Mouse (Mus musculus): ENCODE measurements around the gene Xrra1. TPM values are rescaled to one million over a fixed set of nuclear protein-coding genes. Genes with fewer than 3 reads are reported as not detected.

The Xrra1 gene
- polyA plus RNA-seq, 1 experiment from 2014 or later: 0.37 TPM

DNA sequence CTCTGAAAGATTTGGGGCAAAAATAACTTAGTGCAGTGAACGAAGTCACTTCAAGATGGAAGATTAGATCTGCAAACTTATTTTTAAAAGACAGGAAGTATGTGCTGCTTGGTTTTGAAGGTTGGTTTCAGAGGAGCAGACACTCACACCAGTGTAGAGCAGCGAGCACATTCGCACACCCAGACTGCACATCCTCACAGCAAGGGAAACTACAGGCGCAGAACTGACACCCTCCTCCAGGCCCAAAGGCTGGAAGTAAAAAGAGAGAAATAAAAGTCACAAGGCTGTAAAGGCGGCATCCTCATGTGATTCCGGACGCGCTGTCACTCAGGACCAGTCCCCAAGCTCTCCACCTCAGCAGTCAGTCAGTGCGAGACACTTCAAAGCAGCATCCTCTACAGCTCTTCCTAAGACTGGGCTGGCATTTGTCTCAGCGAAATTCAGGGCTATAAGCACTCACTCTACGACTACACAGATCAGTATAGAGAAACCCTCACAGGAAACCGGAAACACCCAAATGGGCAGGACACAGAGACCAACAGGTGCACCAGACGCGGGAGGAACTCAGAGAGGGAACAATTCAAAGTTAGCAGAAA lies 2.6 kb upstream of the Xrra1 start:
- 95% methylated on average over 14 of the region's 14 CpGs for WGBS

GRCm38 (mm10) chr7:99858175-99858812 lies 622 bp upstream of the Xrra1 start:
- 2% methylated on average over 19 of the region's 19 CpGs for WGBS
- Histone ChIP-seq H3K9me3 (ENCODE audit: control insufficient read depth, low read length) (no peaks in the 10 kb centered on the region), H3K36me3 (ENCODE audit: control insufficient read depth, insufficient read depth, low read length) (peaks cover 3% of the 10 kb centered on the region), H3K4me2 (replicated peaks; ENCODE audit: low read depth, low read length) (peak overlapping the region; percentile 59), H3K27ac (ENCODE audit: low read depth, low read length) (no peak overlapping the region), H3K9ac (ENCODE audit: low read depth, low read length) (peak overlapping the region; percentile 91), H3K4me1 (replicated peaks; ENCODE audit: control insufficient read depth, insufficient read depth, low read length) (peaks cover 3% of the 10 kb centered on the region), H3K27me3 (ENCODE audit: control insufficient read depth, insufficient read depth, low read length) (no peaks in the 10 kb centered on the region), H3K4me3 (ENCODE audit: low read depth, low read length) (peak overlapping the region; percentile 84)
- DNase-seq (ENCODE audit: low spot score): no peak
- peak; percentile 62 for ATAC-seq (ENCODE audit: low FRiP score)

More for the DNA sequence above, 2.6 kb upstream of the Xrra1 start:
- Histone ChIP-seq H3K4me1 (replicated peaks; ENCODE audit: control insufficient read depth, insufficient read depth, low read length) (peaks cover 3% of the 10 kb centered on the region), H3K4me2 (replicated peaks; ENCODE audit: low read depth, low read length) (no peak overlapping the region), H3K27me3 (ENCODE audit: control insufficient read depth, insufficient read depth, low read length) (no peaks in the 10 kb centered on the region), H3K27ac (ENCODE audit: low read depth, low read length) (no peak overlapping the region), H3K9me3 (ENCODE audit: control insufficient read depth, low read length) (no peaks in the 10 kb centered on the region), H3K4me3 (ENCODE audit: low read depth, low read length) (no peak overlapping the region), H3K36me3 (ENCODE audit: control insufficient read depth, insufficient read depth, low read length) (peaks cover 3% of the 10 kb centered on the region), H3K9ac (ENCODE audit: low read depth, low read length) (no peak overlapping the region)
- ATAC-seq (ENCODE audit: low FRiP score) (no peak), DNase-seq (ENCODE audit: low spot score) (no peak)

DNA sequence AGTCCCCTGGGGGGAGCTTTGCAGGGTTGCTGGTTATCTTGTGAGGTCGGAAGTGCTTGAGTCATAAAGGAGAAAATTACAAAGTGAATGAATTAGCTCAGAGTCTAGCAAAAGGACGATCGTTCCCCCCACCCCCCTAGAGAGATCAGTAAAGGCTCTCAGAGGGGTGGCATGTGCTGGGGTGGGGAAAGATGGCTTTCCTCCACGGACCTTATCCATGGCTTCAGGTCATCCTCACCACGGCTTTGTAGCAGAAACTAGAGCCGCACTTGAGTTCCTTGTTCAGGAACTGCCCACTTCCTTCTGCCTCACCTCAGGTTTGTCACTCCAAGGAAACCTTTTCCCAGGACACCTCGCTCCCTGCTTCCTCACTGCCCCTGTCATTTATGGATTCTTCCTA lies 4.4 kb downstream of the Xrra1 start, which contains the start of gene Spcs2:
Spcs2 (minus strand) TSS at position 101 of the 400 bp plus-strand sequence.
- Histone ChIP-seq H3K27ac (ENCODE audit: low read depth, low read length) (no peak within 1 kb of the TSS), H3K4me3 (ENCODE audit: low read depth, low read length) (no peak within 1 kb of the TSS), H3K4me2 (replicated peaks; ENCODE audit: low read depth, low read length) (no peak within 1 kb of the TSS), H3K9me3 (ENCODE audit: control insufficient read depth, low read length) (no peaks in the 10 kb centered on the region), H3K36me3 (ENCODE audit: control insufficient read depth, insufficient read depth, low read length) (no peaks in the 10 kb centered on the region), H3K9ac (ENCODE audit: low read depth, low read length) (no peak within 1 kb of the TSS), H3K4me1 (replicated peaks; ENCODE audit: control insufficient read depth, insufficient read depth, low read length) (no peaks in the 10 kb centered on the region), H3K27me3 (ENCODE audit: control insufficient read depth, insufficient read depth, low read length) (no peaks in the 10 kb centered on the region)
- ATAC-seq (ENCODE audit: low FRiP score) (no peak), DNase-seq (ENCODE audit: low spot score) (no peak)
- WGBS: 56% methylated on average over 7 of the region's 7 CpGs

DNA sequence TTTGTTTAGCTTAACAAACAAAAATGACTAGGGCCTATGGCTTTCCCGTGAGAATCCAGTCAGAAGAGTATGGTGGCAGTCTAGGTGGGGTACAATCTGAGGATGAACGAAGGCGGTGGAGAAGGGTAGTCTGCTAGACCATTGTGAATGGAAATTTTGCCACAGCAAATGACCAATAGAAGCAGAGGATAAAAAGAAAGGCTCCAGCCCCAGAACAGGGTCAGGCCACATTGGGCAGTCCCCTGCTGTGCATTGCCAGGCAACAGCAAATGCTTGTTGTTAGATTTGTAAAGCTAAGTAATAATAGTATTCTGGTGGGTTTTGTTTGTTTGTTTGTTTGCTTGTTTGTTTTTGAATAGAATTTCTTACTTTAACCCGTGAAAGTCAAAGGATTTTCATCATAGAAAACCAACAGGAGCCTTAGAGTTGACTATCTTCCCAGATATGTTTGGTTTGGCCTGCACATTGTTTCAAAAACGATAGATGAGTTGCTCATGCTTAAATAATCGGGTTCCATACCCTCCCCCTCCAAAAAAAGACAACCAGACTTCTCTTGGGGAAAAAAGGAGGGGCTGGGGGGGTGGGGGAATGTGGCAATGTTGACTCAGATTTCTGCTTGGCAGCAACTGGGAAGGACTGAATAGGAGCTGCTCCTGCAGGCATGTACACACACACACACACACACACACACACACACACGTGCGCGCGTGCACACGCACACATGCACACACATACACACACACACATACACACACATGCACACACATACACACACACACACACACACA lies 5.5 kb downstream of the Xrra1 start:
- ATAC-seq (ENCODE audit: low FRiP score) (no peak), DNase-seq (ENCODE audit: low spot score) (peak; percentile 36)
- no peak overlapping the region for H3K4me2 ChIP-seq (replicated peaks; ENCODE audit: low read depth, low read length)
- H3K27ac ChIP-seq (ENCODE audit: low read depth, low read length): no peak overlapping the region
- no peaks in the 10 kb centered on the region for H3K9me3 ChIP-seq (ENCODE audit: control insufficient read depth, low read length)
- H3K36me3 ChIP-seq (ENCODE audit: control insufficient read depth, insufficient read depth, low read length): no peaks in the 10 kb centered on the region
- H3K4me1 ChIP-seq (replicated peaks; ENCODE audit: control insufficient read depth, insufficient read depth, low read length): no peaks in the 10 kb centered on the region
- no peak overlapping the region for H3K9ac ChIP-seq (ENCODE audit: low read depth, low read length)
- no peak overlapping the region for H3K4me3 ChIP-seq (ENCODE audit: low read depth, low read length)
- 41% methylated on average over 11 of the region's 11 CpGs for WGBS
- H3K27me3 ChIP-seq (ENCODE audit: control insufficient read depth, insufficient read depth, low read length): no peaks in the 10 kb centered on the region

GRCm38 (mm10) chr7:99865219-99865618 lies 6.3 kb downstream of the Xrra1 start:
- WGBS: 49% methylated on average over 3 of the region's 3 CpGs
- H3K36me3 ChIP-seq (ENCODE audit: control insufficient read depth, insufficient read depth, low read length): no peaks in the 10 kb centered on the region
- DNase-seq (ENCODE audit: low spot score): no peak
- no peaks in the 10 kb centered on the region for H3K27me3 ChIP-seq (ENCODE audit: control insufficient read depth, insufficient read depth, low read length)
- H3K9me3 ChIP-seq (ENCODE audit: control insufficient read depth, low read length): no peaks in the 10 kb centered on the region
- H3K4me3 ChIP-seq (ENCODE audit: low read depth, low read length): no peak overlapping the region
- ATAC-seq (ENCODE audit: low FRiP score): no peak
- no peak overlapping the region for H3K9ac ChIP-seq (ENCODE audit: low read depth, low read length)
- H3K4me2 ChIP-seq (replicated peaks; ENCODE audit: low read depth, low read length): no peak overlapping the region
- H3K4me1 ChIP-seq (replicated peaks; ENCODE audit: control insufficient read depth, insufficient read depth, low read length): no peaks in the 10 kb centered on the region
- no peak overlapping the region for H3K27ac ChIP-seq (ENCODE audit: low read depth, low read length)

- H3K9me3 ChIP-seq (ENCODE audit: control insufficient read depth, low read length): no peaks in the 10 kb centered on the region
- H3K27me3 ChIP-seq (ENCODE audit: control insufficient read depth, insufficient read depth, low read length): no peaks in the 10 kb centered on the region
- DNase-seq (ENCODE audit: low spot score) (no peak), ATAC-seq (ENCODE audit: low FRiP score) (no peak)
- no peak overlapping the region for H3K27ac ChIP-seq (ENCODE audit: low read depth, low read length)
- H3K4me2 ChIP-seq (replicated peaks; ENCODE audit: low read depth, low read length): no peak overlapping the region
- 77% methylated on average over 4 of the region's 4 CpGs for WGBS
- no peak overlapping the region for H3K9ac ChIP-seq (ENCODE audit: low read depth, low read length)
- no peaks in the 10 kb centered on the region for H3K36me3 ChIP-seq (ENCODE audit: control insufficient read depth, insufficient read depth, low read length)
- H3K4me3 ChIP-seq (ENCODE audit: low read depth, low read length): no peak overlapping the region
- H3K4me1 ChIP-seq (replicated peaks; ENCODE audit: control insufficient read depth, insufficient read depth, low read length): no peaks in the 10 kb centered on the region
These were observed 10.4 kb downstream of the Xrra1 start for GRCm38 (mm10) chr7:99869296-99869695.

GRCm38 (mm10) chr7:99873965-99874364 lies 15.0 kb downstream of the Xrra1 start:
- H3K4me2 ChIP-seq (replicated peaks; ENCODE audit: low read depth, low read length): no peak overlapping the region
- no peak overlapping the region for H3K9ac ChIP-seq (ENCODE audit: low read depth, low read length)
- no peaks in the 10 kb centered on the region for H3K27me3 ChIP-seq (ENCODE audit: control insufficient read depth, insufficient read depth, low read length)
- H3K36me3 ChIP-seq (ENCODE audit: control insufficient read depth, insufficient read depth, low read length): no peaks in the 10 kb centered on the region
- H3K4me3 ChIP-seq (ENCODE audit: low read depth, low read length): no peak overlapping the region
- DNase-seq (ENCODE audit: low spot score): no peak
- 83% methylated on average over 6 of the region's 6 CpGs for WGBS
- no peaks in the 10 kb centered on the region for H3K9me3 ChIP-seq (ENCODE audit: control insufficient read depth, low read length)
- no peak overlapping the region for H3K27ac ChIP-seq (ENCODE audit: low read depth, low read length)
- ATAC-seq (ENCODE audit: low FRiP score): no peak
- no peaks in the 10 kb centered on the region for H3K4me1 ChIP-seq (replicated peaks; ENCODE audit: control insufficient read depth, insufficient read depth, low read length)

DNA sequence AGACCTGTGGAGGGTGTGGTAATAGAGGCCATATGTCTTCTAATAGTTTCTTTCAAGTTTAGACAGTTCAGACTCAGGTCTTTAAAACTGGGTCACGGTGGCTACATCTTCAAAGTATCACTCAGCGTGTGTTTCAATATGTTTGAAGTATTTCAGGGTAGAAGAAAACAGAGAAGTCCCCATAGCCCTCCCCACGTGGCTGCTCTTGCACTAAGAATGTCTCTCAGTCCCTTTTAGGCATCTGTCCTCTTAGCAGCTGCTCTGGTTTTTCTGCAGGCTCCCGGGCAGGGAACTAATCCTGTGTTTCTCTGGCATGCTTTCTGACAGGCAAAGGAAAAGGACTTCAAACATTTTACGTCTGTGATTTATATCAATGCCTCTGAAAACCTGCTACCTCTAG lies 17.0 kb downstream of the Xrra1 start:
- Histone ChIP-seq H3K27me3 (ENCODE audit: control insufficient read depth, insufficient read depth, low read length) (no peaks in the 10 kb centered on the region), H3K9ac (ENCODE audit: low read depth, low read length) (no peak overlapping the region), H3K36me3 (ENCODE audit: control insufficient read depth, insufficient read depth, low read length) (no peaks in the 10 kb centered on the region), H3K9me3 (ENCODE audit: control insufficient read depth, low read length) (no peaks in the 10 kb centered on the region), H3K4me1 (replicated peaks; ENCODE audit: control insufficient read depth, insufficient read depth, low read length) (no peaks in the 10 kb centered on the region), H3K27ac (ENCODE audit: low read depth, low read length) (no peak overlapping the region), H3K4me3 (ENCODE audit: low read depth, low read length) (no peak overlapping the region), H3K4me2 (replicated peaks; ENCODE audit: low read depth, low read length) (no peak overlapping the region)
- 57% methylated on average over 5 of the region's 5 CpGs for WGBS
- DNase-seq (ENCODE audit: low spot score): no peak
- no peak for ATAC-seq (ENCODE audit: low FRiP score)

Data from hindbrain, embryonic 11.5 days (tissue).